Mouse (Mus musculus): ENCODE data around the gene Cd200. TPM values are rescaled to one million over a fixed set of nuclear protein-coding genes. Genes with fewer than 3 reads are reported as not detected.
"Not testable (repeated sequence)": the region's sequence is repeated elsewhere in the genome, so short reads cannot be mapped to it uniquely, and the experiment has no call there.

The Cd200 gene
- polyA plus RNA-seq (2014; fragmentation: Nextera tagmentation; extraction: Ambion mirVana): 209 and 237 TPM in 2 replicates

- DNase-seq (ENCODE audit: low spot score): peak; percentile 77
- Histone ChIP-seq H3K4me1 (ENCODE audit: control insufficient read depth, insufficient read depth, low read length) (no peaks in the 10 kb centered on the region), H3K9me3 (replicated peaks; ENCODE audit: control insufficient read depth, low read length) (no peaks in the 10 kb centered on the region), H3K36me3 (ENCODE audit: control insufficient read depth, insufficient read depth, low read length) (no peaks in the 10 kb centered on the region), H3K27me3 (replicated peaks; ENCODE audit: control insufficient read depth, insufficient read depth, low read length) (no peaks in the 10 kb centered on the region), H3K4me2 (ENCODE audit: low read length) (peak within 1 kb of the TSS; percentile 61), H3K4me3 (ENCODE audit: low read depth, low read length) (peak within 1 kb of the TSS; percentile 56), H3K9ac (ENCODE audit: low read length) (peak within 1 kb of the TSS; percentile 86), H3K27ac (ENCODE audit: low read depth, low read length) (peak within 1 kb of the TSS; percentile 92)
- peak; percentile 95 for ATAC-seq
- WGBS: under 1% methylated on average over 28 of the region's 28 CpGs
These were observed at the start of gene Cd200 for GRCm38 (mm10) chr16:45408425-45409063. Gene Cd200 (minus strand): TSS chr16:45409053.

GRCm38 (mm10) chr16:45454762-45455161 is 45.9 kb upstream of the Cd200 start:
- Histone ChIP-seq H3K9me3 (replicated peaks; ENCODE audit: control insufficient read depth, low read length) (no peaks in the 10 kb centered on the region), H3K9ac (ENCODE audit: low read length) (no peak overlapping the region), H3K4me2 (ENCODE audit: low read length) (no peak overlapping the region), H3K4me1 (ENCODE audit: control insufficient read depth, insufficient read depth, low read length) (no peaks in the 10 kb centered on the region), H3K27me3 (replicated peaks; ENCODE audit: control insufficient read depth, insufficient read depth, low read length) (no peaks in the 10 kb centered on the region), H3K36me3 (ENCODE audit: control insufficient read depth, insufficient read depth, low read length) (no peaks in the 10 kb centered on the region), H3K4me3 (ENCODE audit: low read depth, low read length) (no peak overlapping the region), H3K27ac (ENCODE audit: low read depth, low read length) (no peak overlapping the region)
- no peak for DNase-seq (ENCODE audit: low spot score)
- no peak for ATAC-seq

GRCm38 (mm10) chr16:45437230-45437739 is 28.4 kb upstream of the Cd200 start:
- no peaks in the 10 kb centered on the region for H3K9me3 ChIP-seq (replicated peaks; ENCODE audit: control insufficient read depth, low read length)
- H3K4me2 ChIP-seq (ENCODE audit: low read length): no peak overlapping the region
- WGBS: 94% methylated on average over 1 of the region's 1 CpGs
- no peaks in the 10 kb centered on the region for H3K27me3 ChIP-seq (replicated peaks; ENCODE audit: control insufficient read depth, insufficient read depth, low read length)
- ATAC-seq (no peak), DNase-seq (ENCODE audit: low spot score) (no peak)
- no peak overlapping the region for H3K4me3 ChIP-seq (ENCODE audit: low read depth, low read length)
- H3K9ac ChIP-seq (ENCODE audit: low read length): no peak overlapping the region
- no peak overlapping the region for H3K27ac ChIP-seq (ENCODE audit: low read depth, low read length)
- H3K36me3 ChIP-seq (ENCODE audit: control insufficient read depth, insufficient read depth, low read length): no peaks in the 10 kb centered on the region
- no peaks in the 10 kb centered on the region for H3K4me1 ChIP-seq (ENCODE audit: control insufficient read depth, insufficient read depth, low read length)

DNA sequence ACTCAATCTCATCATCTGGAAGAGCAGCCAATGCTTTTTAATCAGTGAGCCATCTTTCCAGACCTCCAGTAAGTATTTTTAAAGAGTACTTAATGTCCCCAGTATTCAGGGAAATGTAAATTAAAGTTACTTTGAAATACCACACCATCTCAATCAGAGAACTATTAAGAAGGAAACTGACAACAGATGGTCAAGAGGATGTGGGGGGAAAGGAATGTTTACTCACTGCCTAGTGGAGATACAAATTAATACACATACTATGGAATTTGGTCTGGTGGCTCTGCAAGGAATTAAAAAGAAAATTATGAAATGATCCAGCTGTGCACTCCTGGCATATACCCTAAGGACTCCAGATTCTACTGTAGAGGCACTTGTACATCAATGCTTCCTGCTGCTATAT is 26.7 kb upstream of the Cd200 start:
- no peak overlapping the region for H3K9ac ChIP-seq (ENCODE audit: low read length)

GRCm38 (mm10) chr16:45427651-45428050 is 18.8 kb upstream of the Cd200 start:
- H3K9me3 ChIP-seq (replicated peaks; ENCODE audit: control insufficient read depth, low read length): no peaks in the 10 kb centered on the region
- ATAC-seq (no peak), DNase-seq (ENCODE audit: low spot score) (no peak)
- 92% methylated on average over 9 of the region's 9 CpGs for WGBS
- no peak overlapping the region for H3K4me2 ChIP-seq (ENCODE audit: low read length)
- H3K4me3 ChIP-seq (ENCODE audit: low read depth, low read length): no peak overlapping the region
- no peak overlapping the region for H3K9ac ChIP-seq (ENCODE audit: low read length)
- no peaks in the 10 kb centered on the region for H3K36me3 ChIP-seq (ENCODE audit: control insufficient read depth, insufficient read depth, low read length)
- H3K27me3 ChIP-seq (replicated peaks; ENCODE audit: control insufficient read depth, insufficient read depth, low read length): no peaks in the 10 kb centered on the region
- no peak overlapping the region for H3K27ac ChIP-seq (ENCODE audit: low read depth, low read length)
- no peaks in the 10 kb centered on the region for H3K4me1 ChIP-seq (ENCODE audit: control insufficient read depth, insufficient read depth, low read length)

More for the DNA sequence above, 26.7 kb upstream of the Cd200 start:
- no peaks in the 10 kb centered on the region for H3K27me3 ChIP-seq (replicated peaks; ENCODE audit: control insufficient read depth, insufficient read depth, low read length)
- H3K27ac ChIP-seq (ENCODE audit: low read depth, low read length): no peak overlapping the region
- H3K4me3 ChIP-seq (ENCODE audit: low read depth, low read length): no peak overlapping the region
- no peak for ATAC-seq
- H3K4me1 ChIP-seq (ENCODE audit: control insufficient read depth, insufficient read depth, low read length): no peaks in the 10 kb centered on the region
- H3K4me2 ChIP-seq (ENCODE audit: low read length): no peak overlapping the region
- no peaks in the 10 kb centered on the region for H3K36me3 ChIP-seq (ENCODE audit: control insufficient read depth, insufficient read depth, low read length)
- no peaks in the 10 kb centered on the region for H3K9me3 ChIP-seq (replicated peaks; ENCODE audit: control insufficient read depth, low read length)
- DNase-seq (ENCODE audit: low spot score): no peak

DNA sequence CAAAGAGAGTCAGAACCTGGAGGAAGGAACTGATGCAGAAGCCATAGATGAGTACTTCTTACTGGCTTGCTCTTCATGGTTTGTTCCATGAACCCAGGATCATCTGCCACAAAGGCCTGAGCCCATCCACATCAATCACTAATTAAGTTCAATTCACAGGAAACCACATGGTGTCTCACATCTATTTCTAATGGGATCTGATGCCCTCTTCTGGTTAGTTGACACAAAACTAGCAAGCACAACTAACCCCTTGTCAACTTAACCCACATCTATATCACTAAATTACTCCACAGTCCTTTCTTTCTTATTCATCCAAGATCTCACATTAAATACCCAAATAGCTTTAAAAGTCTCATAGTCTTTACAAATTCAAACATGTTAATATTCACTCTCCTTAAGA is 4.6 kb upstream of the Cd200 start:
- Histone ChIP-seq H3K4me2 (ENCODE audit: low read length) (no peak overlapping the region), H3K9ac (ENCODE audit: low read length) (no peak overlapping the region), H3K36me3 (ENCODE audit: control insufficient read depth, insufficient read depth, low read length) (no peaks in the 10 kb centered on the region), H3K4me3 (ENCODE audit: low read depth, low read length) (no peak overlapping the region), H3K4me1 (ENCODE audit: control insufficient read depth, insufficient read depth, low read length) (no peaks in the 10 kb centered on the region), H3K27ac (ENCODE audit: low read depth, low read length) (no peak overlapping the region), H3K9me3 (replicated peaks; ENCODE audit: control insufficient read depth, low read length) (no peaks in the 10 kb centered on the region), H3K27me3 (replicated peaks; ENCODE audit: control insufficient read depth, insufficient read depth, low read length) (no peaks in the 10 kb centered on the region)
- DNase-seq (ENCODE audit: low spot score): peak; percentile 28
- ATAC-seq: no peak

DNA sequence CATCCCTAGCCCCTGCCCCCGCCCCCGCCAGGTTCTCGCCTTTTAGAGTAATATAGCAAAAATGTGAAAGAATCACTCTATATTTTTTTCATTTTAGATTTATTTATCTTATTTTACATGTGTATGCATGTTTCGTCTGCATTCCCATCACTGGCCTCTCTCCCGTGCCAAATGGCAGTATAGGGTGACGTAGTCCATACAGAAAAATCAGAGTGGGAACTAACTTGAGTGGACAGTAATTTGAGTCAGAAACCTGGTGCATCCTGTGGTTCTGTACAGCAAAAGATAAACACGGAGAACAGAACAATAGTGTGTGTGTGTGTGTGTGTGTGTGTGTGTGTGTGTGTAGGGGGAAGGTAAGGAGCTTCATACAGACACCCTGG is 202 bp upstream of the Cd200 start:
- H3K4me1 ChIP-seq (ENCODE audit: control insufficient read depth, insufficient read depth, low read length); DNase-seq (ENCODE audit: low spot score); H3K9me3 ChIP-seq (replicated peaks; ENCODE audit: control insufficient read depth, low read length); H3K27me3 ChIP-seq (replicated peaks; ENCODE audit: control insufficient read depth, insufficient read depth, low read length); H3K36me3 ChIP-seq (ENCODE audit: control insufficient read depth, insufficient read depth, low read length): not testable (repeated sequence)
- Histone ChIP-seq H3K27ac (ENCODE audit: low read depth, low read length) (peak overlapping the region; percentile 92), H3K9ac (ENCODE audit: low read length) (peak overlapping the region; percentile 86), H3K4me2 (ENCODE audit: low read length) (peak overlapping the region; percentile 61), H3K4me3 (ENCODE audit: low read depth, low read length) (peak overlapping the region; percentile 56)
- peak; percentile 43 for ATAC-seq
- WGBS: 31% methylated on average over 7 of the region's 7 CpGs

DNA sequence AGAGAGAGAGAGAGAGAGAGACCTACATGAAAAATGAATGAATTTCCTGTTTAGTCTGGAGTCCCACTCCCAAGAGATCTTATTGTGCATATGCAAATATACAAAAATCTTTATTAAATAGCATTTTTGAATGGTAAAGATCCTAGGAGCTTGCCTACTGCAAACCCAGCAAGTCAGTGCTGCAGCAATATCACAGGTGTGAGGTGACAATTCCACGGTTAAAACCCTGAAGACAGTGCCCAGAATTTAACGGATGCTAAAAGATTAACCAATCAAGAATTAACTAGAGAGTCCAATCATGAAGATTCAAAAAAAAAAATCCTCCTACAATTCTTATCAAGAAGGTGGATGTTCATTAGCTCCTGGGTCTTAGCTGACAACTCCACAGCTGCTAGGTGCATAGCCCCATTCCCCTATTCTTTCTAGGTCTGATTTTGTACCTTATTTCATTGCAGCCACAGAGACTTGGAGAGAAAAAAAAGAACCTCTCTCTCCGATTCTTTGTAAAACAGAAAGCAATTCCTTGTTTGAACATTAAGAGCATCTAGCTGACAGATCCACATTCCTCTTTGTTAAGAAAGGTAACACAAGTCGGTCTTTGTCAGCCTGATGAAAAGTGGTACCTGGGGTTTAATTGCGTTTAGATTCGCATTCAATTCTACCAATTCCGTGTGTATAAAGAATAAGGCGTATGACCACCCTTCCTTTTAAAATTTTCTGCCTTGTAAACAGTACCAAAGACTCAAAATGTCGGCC is 1.0 kb downstream of the Cd200 start:
- WGBS: 22% methylated on average over 9 of the region's 9 CpGs
- DNase-seq (ENCODE audit: low spot score) (peak; percentile 30), ATAC-seq (no peak)
- peak overlapping the region; percentile 61 for H3K4me2 ChIP-seq (ENCODE audit: low read length)
- no peaks in the 10 kb centered on the region for H3K27me3 ChIP-seq (replicated peaks; ENCODE audit: control insufficient read depth, insufficient read depth, low read length)
- peak overlapping the region; percentile 56 for H3K4me3 ChIP-seq (ENCODE audit: low read depth, low read length)
- no peaks in the 10 kb centered on the region for H3K36me3 ChIP-seq (ENCODE audit: control insufficient read depth, insufficient read depth, low read length)
- peak overlapping the region; percentile 86 for H3K9ac ChIP-seq (ENCODE audit: low read length)
- H3K4me1 ChIP-seq (ENCODE audit: control insufficient read depth, insufficient read depth, low read length): no peaks in the 10 kb centered on the region
- H3K9me3 ChIP-seq (replicated peaks; ENCODE audit: control insufficient read depth, low read length): no peaks in the 10 kb centered on the region
- peak overlapping the region; percentile 92 for H3K27ac ChIP-seq (ENCODE audit: low read depth, low read length)

- Histone ChIP-seq H3K27ac (ENCODE audit: low read depth, low read length) (no peak overlapping the region), H3K4me3 (ENCODE audit: low read depth, low read length) (peak overlapping the region; percentile 56), H3K27me3 (replicated peaks; ENCODE audit: control insufficient read depth, insufficient read depth, low read length) (no peaks in the 10 kb centered on the region), H3K4me2 (ENCODE audit: low read length) (peak overlapping the region; percentile 61), H3K36me3 (ENCODE audit: control insufficient read depth, insufficient read depth, low read length) (no peaks in the 10 kb centered on the region), H3K9me3 (replicated peaks; ENCODE audit: control insufficient read depth, low read length) (no peaks in the 10 kb centered on the region), H3K9ac (ENCODE audit: low read length) (peak overlapping the region; percentile 86; the same call in 1 of the 2 replicates), H3K4me1 (ENCODE audit: control insufficient read depth, insufficient read depth, low read length) (no peaks in the 10 kb centered on the region)
- no peak for ATAC-seq
- WGBS: 85% methylated on average over 5 of the region's 5 CpGs
- DNase-seq (ENCODE audit: low spot score): peak; percentile 15
These were observed 1.8 kb downstream of the Cd200 start for GRCm38 (mm10) chr16:45407091-45407490.
